Mouse (Mus musculus) cerebellum, adult 11 months (tissue): ENCODE measurements at regions not wholly inside any gene's neighbourhood (a gene's known extent, or its start where the extent isn't known, plus 50 kb on each side); places are given as distances from the start of the nearest gene placed in this dataset.

Experiments
- DNase-seq: peaks from one replicate; pipeline ENCODE4 v3.0.0; 2022

- DNase-seq: no peak
Observed at GRCm38 (mm10) chr6:143490019-143490418, 323.0 kb downstream of the Etnk1 start.

- DNase-seq: no peak
Observed at GRCm38 (mm10) chr6:143491380-143491779, 324.4 kb downstream of the Etnk1 start.

GRCm38 (mm10) chr6:143493543-143493942 lies 326.5 kb downstream of the Etnk1 start:
- DNase-seq: no peak

GRCm38 (mm10) chr6:143494341-143494740 lies 327.3 kb downstream of the Etnk1 start:
- DNase-seq: no peak

- DNase-seq: no peak
Observed at GRCm38 (mm10) chr6:143494886-143495285, 327.9 kb downstream of the Etnk1 start.

GRCm38 (mm10) chr6:143498764-143499163 lies 331.7 kb downstream of the Etnk1 start:
- DNase-seq: no peak

GRCm38 (mm10) chr6:143499259-143500043 lies 332.4 kb downstream of the Etnk1 start:
- no peak for DNase-seq

- no peak for DNase-seq
Observed at GRCm38 (mm10) chr6:143502803-143503202, 335.8 kb downstream of the Etnk1 start.

GRCm38 (mm10) chr6:143503953-143504352 lies 336.9 kb downstream of the Etnk1 start:
- DNase-seq: no peak

- no peak for DNase-seq
Observed at GRCm38 (mm10) chr6:143513459-143513858, 346.4 kb downstream of the Etnk1 start.

- no peak for DNase-seq
Observed at GRCm38 (mm10) chr6:143515137-143515536, 348.1 kb downstream of the Etnk1 start.

GRCm38 (mm10) chr6:143516746-143517145 lies 349.7 kb downstream of the Etnk1 start:
- no peak for DNase-seq

GRCm38 (mm10) chr6:143518476-143518875 lies 351.5 kb downstream of the Etnk1 start:
- no peak for DNase-seq

- DNase-seq: no peak
Observed at GRCm38 (mm10) chr6:143519668-143520067, 352.6 kb downstream of the Etnk1 start.

- DNase-seq: no peak
Observed at GRCm38 (mm10) chr6:143525092-143525491, 358.1 kb downstream of the Etnk1 start.

GRCm38 (mm10) chr6:143528898-143529297 lies 361.9 kb downstream of the Etnk1 start:
- DNase-seq: no peak

GRCm38 (mm10) chr6:143530372-143531224 lies 363.6 kb downstream of the Etnk1 start:
- no peak for DNase-seq

- DNase-seq: no peak
Observed at GRCm38 (mm10) chr6:143531477-143531876, 364.5 kb downstream of the Etnk1 start.

GRCm38 (mm10) chr6:143532380-143532779 lies 365.4 kb downstream of the Etnk1 start:
- no peak for DNase-seq

- no peak for DNase-seq
Observed at GRCm38 (mm10) chr6:143535265-143535664, 368.2 kb downstream of the Etnk1 start.

- no peak for DNase-seq
Observed at GRCm38 (mm10) chr6:143535726-143536125, 368.7 kb downstream of the Etnk1 start.

- no peak for DNase-seq
Observed at GRCm38 (mm10) chr6:143536525-143537293, 369.7 kb downstream of the Etnk1 start.

GRCm38 (mm10) chr6:143547406-143547903 lies 380.4 kb downstream of the Etnk1 start:
- no peak for DNase-seq
